Mouse (Mus musculus) liver, embryonic 16.5 days (tissue): ENCODE measurements around the gene 4933434E20Rik. TPM values are rescaled to one million over a fixed set of nuclear protein-coding genes. Genes with fewer than 3 reads are reported as not detected.

Source experiments
- ATAC-seq: fragments of 200-750 bp; cut with Nextera tagmentation; 2 replicates; pipeline ENCODE4 v1.8.0; 2017; ENCODE audit warnings: low read depth, mild to moderate bottlenecking, moderate number of reproducible peaks, moderate library complexity
- H3K27ac ChIP-seq: fragments of 300-500 bp; sonication (generic); 2 replicates; pipeline ENCODE4 v1.5.1; 2014; ENCODE audit warnings: mild to moderate bottlenecking, low read length
- H3K27me3 ChIP-seq: fragments of 300-500 bp; sonication (generic); 2 replicates; pipeline ENCODE4 v1.6.1; 2014; ENCODE audit warnings: low read depth, low read length, mixed read lengths; ENCODE audit not compliant: control insufficient read depth, insufficient read depth
- H3K36me3 ChIP-seq: fragments of 300-500 bp; sonication (generic); 2 replicates; pipeline ENCODE4 v1.6.1; 2014; ENCODE audit warnings: mild to moderate bottlenecking; ENCODE audit not compliant: control insufficient read depth, insufficient read depth
- H3K4me1 ChIP-seq: fragments of 300-500 bp; sonication (generic); 2 replicates; pipeline ENCODE4 v1.6.1; 2014; ENCODE audit warnings: low read depth, low read length, mixed read lengths; ENCODE audit not compliant: control insufficient read depth
- H3K4me2 ChIP-seq: fragments of 300-500 bp; sonication (generic); 2 replicates; pipeline ENCODE4 v1.6.1; 2014; ENCODE audit warnings: low read depth, low read length, mixed read lengths
- H3K4me3 ChIP-seq: fragments of 300-500 bp; sonication (generic); 2 replicates; pipeline ENCODE4 v1.5.1; 2014; ENCODE audit warnings: low read depth, mild to moderate bottlenecking, low read length
- H3K9ac ChIP-seq: fragments of 300-500 bp; sonication (generic); 2 replicates; pipeline ENCODE4 v1.6.1; 2014; ENCODE audit warnings: low read depth, low read length
- H3K9me3 ChIP-seq: fragments of 300-500 bp; sonication (generic); replicated peaks from 2 replicates; pipeline ENCODE4 v1.6.1; 2016; ENCODE audit warnings: low read length; ENCODE audit not compliant: control insufficient read depth
- WGBS: fragments of 180-500 bp; shearing (Covaris S2); extraction: QIAGEN DNeasy Blood & Tissue Kit; methylation state at CpG from one replicate; pipeline ENCODE4 v1.1.7; 2014; ENCODE audit not compliant: insufficient replicate concordance; 5-methylcytosine and 5-hydroxymethylcytosine counted together
- polyA plus RNA-seq: library from polyadenylated mRNA; unstranded; fragments of >200 nt; fragmentation: Nextera tagmentation; extraction: Ambion mirVana; gene quantifications from 2 replicates; pipeline ENCODE4 v1.2.1, GENCODE M21; 2015

4933434E20Rik gene
- polyA plus RNA-seq, 1 experiment from 2014 or later = 76.1 TPM

DNA sequence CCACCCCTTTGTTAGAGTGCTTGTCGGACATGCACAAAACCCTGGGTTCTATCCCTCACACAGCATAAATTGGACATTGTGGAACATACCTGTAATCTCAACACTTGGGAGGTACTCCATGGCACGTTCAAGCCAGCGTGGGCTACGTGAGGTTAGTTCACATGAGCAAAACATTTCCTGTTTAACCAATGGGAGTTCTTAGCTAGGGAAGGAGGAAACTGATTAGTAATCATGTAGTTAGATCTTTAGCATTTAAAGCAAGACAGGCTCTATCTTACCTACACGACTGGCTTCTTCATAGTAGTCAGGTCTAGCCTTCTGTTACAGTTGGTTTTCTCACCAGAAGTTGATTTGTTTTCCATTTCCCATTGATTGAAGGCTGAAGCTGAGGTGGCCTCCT, 34.6 kb downstream of the 4933434E20Rik start:
- no peak overlapping the region for H3K4me3 ChIP-seq
- H3K27ac ChIP-seq = no peak overlapping the region
- H3K9ac ChIP-seq = no peak overlapping the region
- H3K27me3 ChIP-seq = no peaks in the 10 kb centered on the region
- peaks cover 51% of the 10 kb centered on the region for H3K4me1 ChIP-seq
- 32% methylated on average over 5 of the region's 5 CpGs for WGBS
- H3K9me3 ChIP-seq = no peaks in the 10 kb centered on the region
- no peak overlapping the region for H3K4me2 ChIP-seq
- peaks cover 40% of the 10 kb centered on the region for H3K36me3 ChIP-seq
- no peak for ATAC-seq

DNA sequence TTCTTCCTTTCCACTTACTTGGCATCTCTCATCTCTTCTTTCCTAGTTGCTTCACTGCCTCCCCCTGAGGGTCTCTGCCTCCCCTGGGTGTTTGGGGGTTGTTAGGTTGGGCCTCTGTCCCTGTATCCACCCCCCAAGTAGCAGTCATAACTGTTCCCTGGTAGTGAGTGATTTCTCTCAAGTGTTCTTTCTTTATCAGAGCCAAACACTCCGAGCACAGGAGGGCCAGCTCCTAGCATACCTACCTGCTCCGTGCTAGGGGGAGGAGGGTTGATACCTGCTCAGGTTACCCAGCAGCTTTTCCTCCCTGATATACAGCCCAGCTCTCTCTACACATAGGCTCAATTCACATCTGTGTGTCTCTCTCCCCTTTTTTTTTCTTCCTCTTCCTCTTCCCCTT, 37.2 kb downstream of the 4933434E20Rik start:
- WGBS = 78% methylated on average over 2 of the region's 2 CpGs
- Histone ChIP-seq H3K27me3 (no peaks in the 10 kb centered on the region), H3K4me1 (peaks cover 25% of the 10 kb centered on the region), H3K9ac (no peak overlapping the region), H3K36me3 (peaks cover 50% of the 10 kb centered on the region), H3K27ac (no peak overlapping the region), H3K4me3 (no peak overlapping the region), H3K4me2 (no peak overlapping the region), H3K9me3 (no peaks in the 10 kb centered on the region)
- no peak for ATAC-seq

DNA sequence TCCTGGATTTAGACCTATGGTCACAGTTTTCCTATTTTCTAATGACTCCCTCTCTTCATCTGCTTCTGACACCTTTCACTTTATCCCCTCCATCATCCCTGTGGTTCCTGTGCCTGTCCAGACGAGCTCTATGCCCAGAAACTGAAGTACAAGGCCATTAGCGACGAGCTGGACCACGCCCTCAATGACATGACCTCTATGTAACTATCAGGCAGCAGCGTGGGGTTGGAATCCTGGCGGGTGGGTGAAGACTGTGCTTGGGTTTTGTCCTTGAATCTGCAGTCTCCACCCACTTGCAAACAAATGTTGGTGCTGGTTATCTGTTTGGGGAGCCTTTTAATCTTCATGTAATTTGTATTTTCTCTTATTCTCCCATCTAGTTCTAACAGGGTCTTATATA, 39.5 kb downstream of the 4933434E20Rik start:
- Histone ChIP-seq H3K27ac (no peak overlapping the region), H3K36me3 (peaks cover 50% of the 10 kb centered on the region), H3K27me3 (no peaks in the 10 kb centered on the region), H3K9me3 (no peaks in the 10 kb centered on the region), H3K4me2 (no peak overlapping the region), H3K4me3 (no peak overlapping the region), H3K9ac (no peak overlapping the region), H3K4me1 (peaks cover 3% of the 10 kb centered on the region)
- no peak for ATAC-seq
- 66% methylated on average over 6 of the region's 6 CpGs for WGBS

DNA sequence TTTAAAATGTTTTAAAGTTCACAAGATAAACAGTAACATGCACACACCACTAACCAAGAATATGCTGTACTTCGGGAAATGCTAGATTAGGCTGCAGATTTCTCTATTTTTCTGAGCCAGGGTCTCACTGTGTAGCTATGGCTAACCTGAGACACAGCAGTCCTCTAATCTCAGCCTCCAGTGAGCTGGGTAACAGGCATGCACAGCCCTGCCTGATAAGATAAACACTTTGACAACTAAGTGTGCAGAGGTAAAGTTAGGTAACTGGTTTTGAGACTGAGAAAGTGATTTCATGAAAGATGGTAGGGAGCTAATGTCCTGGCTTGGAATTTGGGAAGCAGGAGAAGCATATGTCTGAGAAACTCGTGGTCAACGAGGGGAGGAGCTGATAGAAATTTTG, 43.0 kb downstream of the 4933434E20Rik start:
- H3K27me3 ChIP-seq = no peaks in the 10 kb centered on the region
- H3K9ac ChIP-seq = no peak overlapping the region
- H3K9me3 ChIP-seq = no peaks in the 10 kb centered on the region
- H3K27ac ChIP-seq = no peak overlapping the region
- H3K4me3 ChIP-seq = no peak overlapping the region
- no peak overlapping the region for H3K4me2 ChIP-seq
- ATAC-seq = no peak
- WGBS = 62% methylated on average over 3 of the region's 3 CpGs
- H3K4me1 ChIP-seq = no peaks in the 10 kb centered on the region
- peaks cover 25% of the 10 kb centered on the region for H3K36me3 ChIP-seq

DNA sequence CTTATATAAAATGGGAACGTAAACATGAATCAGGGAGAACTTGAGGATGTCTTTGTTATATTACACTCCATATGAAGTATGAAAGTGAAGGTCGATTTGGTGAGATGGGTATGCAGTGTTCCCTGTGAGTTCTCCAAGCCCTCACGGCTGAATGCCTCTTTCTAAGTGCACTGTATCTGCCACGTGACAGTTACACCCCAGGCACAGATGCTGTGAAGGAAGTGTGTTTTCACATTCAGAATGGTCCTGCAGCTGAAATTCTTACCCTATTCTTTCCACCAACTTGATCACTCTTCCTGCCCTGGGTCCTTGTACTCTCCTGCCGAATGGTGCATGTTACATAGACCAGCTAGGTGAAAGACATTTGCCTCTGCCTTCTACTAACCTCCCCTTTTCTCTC, 46.5 kb downstream of the 4933434E20Rik start:
- 73% methylated on average over 5 of the region's 5 CpGs for WGBS
- Histone ChIP-seq H3K36me3 (peaks cover 6% of the 10 kb centered on the region; the same call in 1 of the 2 replicates), H3K9ac (no peak overlapping the region), H3K4me1 (no peaks in the 10 kb centered on the region), H3K4me2 (no peak overlapping the region), H3K4me3 (no peak overlapping the region), H3K27me3 (no peaks in the 10 kb centered on the region), H3K27ac (no peak overlapping the region), H3K9me3 (no peaks in the 10 kb centered on the region)
- ATAC-seq = no peak

DNA sequence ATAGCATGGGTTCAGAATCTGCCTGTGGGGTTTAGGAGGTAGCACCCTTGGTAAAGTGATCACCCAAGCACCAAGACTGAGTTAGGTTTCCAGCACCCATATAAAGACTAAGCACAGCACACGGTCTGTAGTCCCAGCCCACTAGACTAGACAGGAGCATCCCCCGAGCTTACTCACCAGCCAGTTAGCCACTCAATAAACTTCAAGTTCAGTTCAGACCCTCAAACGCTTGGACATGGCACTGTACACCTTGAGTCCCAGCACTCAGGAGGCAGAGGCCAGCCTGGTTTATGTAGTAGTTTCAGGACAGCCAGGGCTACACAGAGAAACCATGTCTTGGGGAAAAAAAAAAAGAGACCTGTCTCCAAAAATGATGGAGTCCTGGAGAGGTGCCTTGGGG, 49.6 kb downstream of the 4933434E20Rik start:
- H3K27me3 ChIP-seq = no peaks in the 10 kb centered on the region
- ATAC-seq = no peak
- no peak overlapping the region for H3K9ac ChIP-seq
- H3K4me1 ChIP-seq = no peaks in the 10 kb centered on the region
- no peak overlapping the region for H3K27ac ChIP-seq
- no peak overlapping the region for H3K4me2 ChIP-seq
- no peak overlapping the region for H3K4me3 ChIP-seq
- WGBS = 71% methylated on average over 3 of the region's 3 CpGs
- peaks cover 6% of the 10 kb centered on the region; the same call in 1 of the 2 replicates for H3K36me3 ChIP-seq
- no peaks in the 10 kb centered on the region for H3K9me3 ChIP-seq

DNA sequence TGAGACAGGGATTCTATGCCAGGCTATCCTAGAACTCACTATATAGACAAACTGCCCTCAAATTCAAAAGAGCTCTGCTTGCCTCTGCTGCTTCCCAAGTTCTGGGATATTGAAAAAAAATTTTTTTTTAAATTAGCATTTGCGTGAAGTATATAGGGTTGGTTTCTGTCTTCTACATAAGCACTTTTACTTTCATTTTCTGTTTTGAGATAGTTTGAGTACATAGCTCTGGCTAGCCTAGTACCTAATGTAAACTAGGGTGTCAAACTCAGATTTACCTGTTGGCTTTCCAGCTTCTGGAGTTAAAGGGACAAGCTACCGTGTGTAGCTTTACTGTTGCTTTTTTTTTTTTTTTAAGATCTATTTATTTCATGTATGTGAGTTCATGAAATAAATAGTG, 50.2 kb downstream of the 4933434E20Rik start:
- WGBS = 76% methylated on average over 2 of the region's 2 CpGs
- Histone ChIP-seq H3K4me3 (no peak overlapping the region), H3K27me3 (no peaks in the 10 kb centered on the region), H3K4me2 (no peak overlapping the region), H3K4me1 (no peaks in the 10 kb centered on the region), H3K9ac (no peak overlapping the region), H3K27ac (no peak overlapping the region), H3K36me3 (peaks cover 6% of the 10 kb centered on the region; the same call in 1 of the 2 replicates), H3K9me3 (no peaks in the 10 kb centered on the region)
- no peak for ATAC-seq

DNA sequence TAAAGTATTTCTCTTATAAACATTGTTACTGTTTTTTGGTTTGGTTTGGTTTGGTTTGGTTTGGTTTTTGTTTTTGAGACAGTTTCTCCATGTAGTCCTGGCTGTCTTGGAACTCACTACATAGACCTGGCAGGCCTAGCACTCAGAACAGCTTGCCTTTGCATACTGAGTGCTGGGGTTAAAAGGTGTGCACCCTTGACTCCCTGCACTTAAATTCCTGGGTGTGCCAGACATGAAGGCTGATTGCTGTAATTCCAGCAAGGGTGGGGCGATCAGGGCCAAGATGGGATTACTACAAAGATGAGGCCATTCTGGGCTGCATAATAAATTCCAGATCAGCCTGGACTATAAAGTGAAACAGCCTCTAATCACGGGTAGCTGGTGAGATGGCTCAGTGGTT, 50.8 kb downstream of the 4933434E20Rik start:
- no peak for ATAC-seq
- Histone ChIP-seq H3K4me1 (no peaks in the 10 kb centered on the region), H3K4me2 (no peak overlapping the region), H3K9ac (no peak overlapping the region), H3K27ac (no peak overlapping the region), H3K27me3 (no peaks in the 10 kb centered on the region), H3K36me3 (peaks cover 6% of the 10 kb centered on the region; the same call in 1 of the 2 replicates), H3K4me3 (no peak overlapping the region), H3K9me3 (no peaks in the 10 kb centered on the region)
- WGBS = 65% methylated on average over 2 of the region's 2 CpGs

DNA sequence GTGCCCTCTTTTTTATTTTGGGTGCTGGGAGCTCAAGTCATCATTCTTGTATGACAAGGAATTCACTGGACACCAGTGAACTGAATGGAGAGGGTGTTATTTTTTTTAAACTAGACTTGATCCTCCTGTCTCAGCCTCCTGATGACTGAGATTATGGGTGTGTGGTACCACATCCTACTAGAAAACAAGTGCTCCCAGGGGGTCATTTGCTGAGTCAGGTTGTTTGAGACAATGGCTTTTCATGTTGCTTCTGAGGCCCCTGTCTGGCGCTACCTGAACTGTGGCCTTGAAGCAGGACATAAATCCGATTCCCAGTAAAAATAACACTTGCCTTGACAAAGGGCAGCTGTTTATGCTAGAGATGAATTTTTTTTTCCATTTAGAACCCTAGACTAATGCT, 51.7 kb downstream of the 4933434E20Rik start:
- 81% methylated on average over 2 of the region's 2 CpGs for WGBS
- ATAC-seq = no peak
- no peak overlapping the region for H3K9ac ChIP-seq

More for the DNA sequence above, 51.7 kb downstream of the 4933434E20Rik start:
- H3K27me3 ChIP-seq = no peaks in the 10 kb centered on the region
- H3K9me3 ChIP-seq = no peaks in the 10 kb centered on the region
- peaks cover 5% of the 10 kb centered on the region; the same call in 1 of the 2 replicates for H3K36me3 ChIP-seq
- no peaks in the 10 kb centered on the region for H3K4me1 ChIP-seq
- H3K27ac ChIP-seq = no peak overlapping the region
- no peak overlapping the region for H3K4me2 ChIP-seq
- no peak overlapping the region for H3K4me3 ChIP-seq
